Mouse (Mus musculus): ENCODE measurements around the gene Patz1. TPM values are rescaled to one million over a fixed set of nuclear protein-coding genes. Genes with fewer than 3 reads are reported as not detected.

Gene Patz1
- polyA plus RNA-seq, 1 experiment from 2014 or later, result 11.5 TPM

- no peaks in the 10 kb centered on the region for H3K9me3 ChIP-seq (replicated peaks)
- H3K36me3 ChIP-seq (replicated peaks), result peaks cover 72% of the 10 kb centered on the region
- no peak for ATAC-seq (ENCODE audit: insufficient read depth)
- peaks cover 33% of the 10 kb centered on the region for H3K4me1 ChIP-seq (replicated peaks)
- H3K4me3 ChIP-seq (replicated peaks), result no peak overlapping the region
- H3K4me2 ChIP-seq, result no peak overlapping the region
- H3K27ac ChIP-seq (replicated peaks), result no peak overlapping the region
- 67% methylated on average over 4 of the region's 4 CpGs for WGBS (ENCODE audit: insufficient replicate concordance)
- no peaks in the 10 kb centered on the region for H3K27me3 ChIP-seq
- H3K9ac ChIP-seq, result no peak overlapping the region
These were observed 21.2 kb downstream of the Patz1 start for GRCm38 (mm10) chr11:3309884-3310283.

DNA sequence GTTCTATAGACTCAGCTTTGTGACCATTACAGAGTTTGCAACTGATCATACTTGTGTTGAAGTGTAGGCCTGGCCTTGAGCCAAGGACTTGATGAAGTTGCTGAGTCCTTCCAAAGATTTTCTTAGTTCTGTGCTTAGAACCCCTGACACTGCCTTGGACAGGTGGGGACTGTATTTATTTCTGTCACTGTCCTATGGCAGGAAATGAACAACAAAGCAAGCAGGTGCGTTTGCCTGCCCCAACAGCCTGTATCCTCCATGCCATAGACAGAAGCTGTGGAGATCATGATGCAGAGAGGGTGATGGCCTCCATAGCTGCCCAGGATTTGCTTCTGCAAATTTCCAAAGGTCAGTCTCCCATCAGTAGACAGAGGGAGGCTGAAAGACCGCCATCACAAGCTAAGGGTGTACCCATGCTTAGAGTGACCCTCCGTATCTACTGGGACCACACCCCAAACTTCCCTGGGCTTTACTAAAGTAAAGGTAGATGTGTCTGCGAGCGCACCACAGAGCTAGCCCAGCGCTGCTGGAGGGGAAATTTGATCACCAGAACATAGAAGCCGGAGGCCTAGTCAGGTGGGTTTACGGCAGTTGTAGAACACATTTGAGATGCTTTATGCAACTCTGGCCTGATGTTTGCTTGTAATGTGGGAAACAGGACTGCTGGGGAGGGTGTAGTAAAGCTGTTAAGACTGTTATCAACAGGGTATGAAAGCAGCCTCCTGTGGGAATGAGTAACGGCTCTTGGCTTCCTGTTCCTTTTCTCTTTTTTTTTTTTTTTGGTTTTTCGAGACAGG lies 22.3 kb downstream of the Patz1 start:
- H3K9me3 ChIP-seq (replicated peaks), result no peaks in the 10 kb centered on the region
- H3K4me3 ChIP-seq (replicated peaks), result no peak overlapping the region
- H3K36me3 ChIP-seq (replicated peaks), result peaks cover 61% of the 10 kb centered on the region
- 28% methylated on average over 10 of the region's 10 CpGs for WGBS (ENCODE audit: insufficient replicate concordance)
- no peak overlapping the region for H3K4me2 ChIP-seq
- no peak overlapping the region for H3K27ac ChIP-seq (replicated peaks)
- no peak overlapping the region for H3K9ac ChIP-seq
- no peak for ATAC-seq (ENCODE audit: insufficient read depth)
- peaks cover 33% of the 10 kb centered on the region for H3K4me1 ChIP-seq (replicated peaks)
- no peaks in the 10 kb centered on the region for H3K27me3 ChIP-seq

GRCm38 (mm10) chr11:3311586-3312347 lies 23.1 kb downstream of the Patz1 start:
- Histone ChIP-seq H3K4me2 (no peak overlapping the region), H3K9ac (no peak overlapping the region), H3K4me1 (replicated peaks) (peaks cover 33% of the 10 kb centered on the region), H3K36me3 (replicated peaks) (peaks cover 53% of the 10 kb centered on the region), H3K9me3 (replicated peaks) (no peaks in the 10 kb centered on the region), H3K4me3 (replicated peaks) (no peak overlapping the region), H3K27me3 (no peaks in the 10 kb centered on the region), H3K27ac (replicated peaks) (no peak overlapping the region)
- WGBS (ENCODE audit: insufficient replicate concordance), result 51% methylated on average over 10 of the region's 10 CpGs
- no peak for ATAC-seq (ENCODE audit: insufficient read depth)

GRCm38 (mm10) chr11:3313294-3313693 lies 24.6 kb downstream of the Patz1 start:
- WGBS (ENCODE audit: insufficient replicate concordance), result 40% methylated on average over 1 of the region's 1 CpGs

DNA sequence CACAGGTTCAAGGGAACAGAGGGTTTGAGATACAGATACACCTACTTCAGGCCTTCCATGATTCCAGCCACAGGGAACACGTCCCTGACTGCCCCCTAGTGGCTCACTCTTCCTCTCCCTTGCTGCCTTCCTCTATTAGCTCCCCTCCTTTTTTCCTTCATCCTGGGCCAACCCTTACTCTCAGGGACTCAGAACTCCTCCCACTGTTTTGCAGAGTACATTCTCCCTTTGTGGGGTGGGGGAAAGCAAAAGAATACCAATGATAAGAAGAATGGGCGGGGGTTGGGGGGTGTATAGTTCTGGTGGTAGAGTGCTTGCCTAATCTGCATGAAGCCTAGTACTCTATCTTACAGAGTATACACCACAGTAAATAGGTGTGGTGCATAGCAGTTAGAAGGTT lies 25.5 kb downstream of the Patz1 start:
- Histone ChIP-seq H3K9me3 (replicated peaks) (no peaks in the 10 kb centered on the region), H3K27ac (replicated peaks) (no peak overlapping the region), H3K4me2 (no peak overlapping the region), H3K4me3 (replicated peaks) (no peak overlapping the region), H3K27me3 (no peaks in the 10 kb centered on the region), H3K9ac (no peak overlapping the region), H3K36me3 (replicated peaks) (peaks cover 29% of the 10 kb centered on the region), H3K4me1 (replicated peaks) (peaks cover 33% of the 10 kb centered on the region)
- WGBS (ENCODE audit: insufficient replicate concordance), result 16% methylated on average over 2 of the region's 2 CpGs
- peak; percentile 64 for ATAC-seq (ENCODE audit: insufficient read depth)

More at GRCm38 (mm10) chr11:3313294-3313693, 24.6 kb downstream of the Patz1 start:
- Histone ChIP-seq H3K9me3 (replicated peaks) (no peaks in the 10 kb centered on the region), H3K27ac (replicated peaks) (no peak overlapping the region), H3K4me3 (replicated peaks) (no peak overlapping the region), H3K27me3 (no peaks in the 10 kb centered on the region), H3K36me3 (replicated peaks) (peaks cover 38% of the 10 kb centered on the region), H3K4me1 (replicated peaks) (peaks cover 33% of the 10 kb centered on the region), H3K4me2 (no peak overlapping the region), H3K9ac (no peak overlapping the region)
- ATAC-seq (ENCODE audit: insufficient read depth), result no peak

DNA sequence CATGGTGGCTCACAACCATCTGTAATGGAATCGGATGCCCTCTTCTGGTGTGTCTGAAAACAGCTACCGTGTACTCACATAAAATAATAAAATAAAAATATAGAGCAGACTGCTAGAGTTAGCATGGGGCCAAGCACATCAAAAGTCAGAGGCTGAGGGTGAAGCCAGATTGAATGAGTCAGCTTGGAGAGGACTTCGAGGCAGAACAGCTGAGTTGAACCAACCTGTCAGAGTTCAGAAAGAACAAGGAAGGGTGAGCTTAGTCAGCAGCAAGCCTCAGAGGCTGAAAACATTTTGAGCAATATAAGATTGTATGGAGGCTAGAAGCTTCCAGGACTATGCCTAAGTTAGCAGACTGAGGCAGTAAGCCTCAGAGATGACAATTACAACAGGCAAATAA lies 29.6 kb downstream of the Patz1 start:
- H3K27ac ChIP-seq (replicated peaks), result no peak overlapping the region
- H3K27me3 ChIP-seq, result no peaks in the 10 kb centered on the region
- no peak overlapping the region for H3K4me3 ChIP-seq (replicated peaks)
- H3K36me3 ChIP-seq (replicated peaks), result no peaks in the 10 kb centered on the region
- H3K4me1 ChIP-seq (replicated peaks), result peaks cover 10% of the 10 kb centered on the region
- no peak overlapping the region for H3K4me2 ChIP-seq
- H3K9me3 ChIP-seq (replicated peaks), result no peaks in the 10 kb centered on the region
- H3K9ac ChIP-seq, result no peak overlapping the region
- WGBS (ENCODE audit: insufficient replicate concordance), result 67% methylated on average over 3 of the region's 3 CpGs
- no peak for ATAC-seq (ENCODE audit: insufficient read depth)

- H3K36me3 ChIP-seq (replicated peaks), result no peaks in the 10 kb centered on the region
- no peaks in the 10 kb centered on the region for H3K9me3 ChIP-seq (replicated peaks)
- WGBS (ENCODE audit: insufficient replicate concordance), result 59% methylated on average over 5 of the region's 5 CpGs
- no peak overlapping the region for H3K27ac ChIP-seq (replicated peaks)
- H3K4me1 ChIP-seq (replicated peaks), result peaks cover 29% of the 10 kb centered on the region
- no peak overlapping the region for H3K9ac ChIP-seq
- H3K4me3 ChIP-seq (replicated peaks), result no peak overlapping the region
- ATAC-seq (ENCODE audit: insufficient read depth), result no peak
- H3K4me2 ChIP-seq, result no peak overlapping the region
- peaks cover 31% of the 10 kb centered on the region for H3K27me3 ChIP-seq
These were observed 39.6 kb downstream of the Patz1 start for GRCm38 (mm10) chr11:3328271-3328670.

DNA sequence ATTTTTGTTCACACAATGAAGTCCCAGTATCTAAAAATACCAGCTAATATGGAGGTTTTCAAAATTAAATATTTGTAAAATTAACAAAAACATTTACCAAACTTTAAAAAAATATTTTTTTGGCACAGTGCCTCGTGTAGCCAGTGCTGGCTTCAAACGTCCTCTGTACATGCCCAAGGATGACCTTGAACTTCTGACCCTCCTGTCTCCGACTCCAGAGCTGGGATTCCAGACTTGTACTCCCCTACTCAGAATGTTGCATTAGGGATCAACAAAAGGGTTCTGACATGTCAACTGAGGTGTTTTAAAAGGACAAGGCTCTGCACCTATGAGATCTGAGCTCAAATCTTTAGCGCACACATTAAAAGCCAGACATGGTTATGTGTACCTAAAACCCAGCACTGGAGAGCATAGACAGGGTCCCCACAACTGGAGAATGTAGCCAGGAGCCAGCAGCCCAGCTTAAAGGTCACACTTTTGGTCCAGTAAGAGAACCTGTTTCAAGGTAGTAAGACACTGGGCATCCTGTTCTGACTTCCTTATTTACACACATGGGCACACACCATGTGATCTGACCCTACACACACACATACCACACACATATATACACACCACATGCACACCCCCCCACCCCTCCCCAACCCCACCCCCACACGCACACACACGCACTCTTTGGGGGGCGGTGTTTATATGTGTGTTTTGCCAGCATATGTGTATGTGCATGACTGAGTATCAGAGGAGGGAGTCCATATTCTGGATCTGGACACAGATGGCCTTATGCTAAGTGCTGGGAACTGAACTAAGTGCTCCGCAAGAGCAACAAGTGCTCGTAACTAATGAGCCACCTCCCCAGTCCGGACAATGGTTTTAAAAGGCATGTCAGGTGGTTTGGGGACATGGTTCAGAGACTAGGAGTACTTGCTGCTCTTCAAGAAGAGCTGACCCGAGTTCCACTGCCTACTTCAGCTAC lies 40.4 kb downstream of the Patz1 start:
- H3K4me2 ChIP-seq, result no peak overlapping the region
- no peak overlapping the region for H3K9ac ChIP-seq
- ATAC-seq (ENCODE audit: insufficient read depth), result no peak
- no peaks in the 10 kb centered on the region for H3K9me3 ChIP-seq (replicated peaks)
- H3K27ac ChIP-seq (replicated peaks), result no peak overlapping the region
- 68% methylated on average over 11 of the region's 11 CpGs for WGBS (ENCODE audit: insufficient replicate concordance)
- peaks cover 29% of the 10 kb centered on the region for H3K4me1 ChIP-seq (replicated peaks)
- peaks cover 36% of the 10 kb centered on the region for H3K27me3 ChIP-seq
- no peak overlapping the region for H3K4me3 ChIP-seq (replicated peaks)
- H3K36me3 ChIP-seq (replicated peaks), result no peaks in the 10 kb centered on the region

GRCm38 (mm10) chr11:3329891-3330451 lies 41.3 kb downstream of the Patz1 start, which contains the start of gene Pik3ip1:
Pik3ip1 (plus strand) TSS chr11:3330401.
- Histone ChIP-seq H3K4me1 (replicated peaks) (peaks cover 32% of the 10 kb centered on the region), H3K9ac (no peak within 1 kb of the TSS), H3K4me2 (peak within 1 kb of the TSS; percentile 78), H3K4me3 (replicated peaks) (peak within 1 kb of the TSS; percentile 49), H3K36me3 (replicated peaks) (no peaks in the 10 kb centered on the region), H3K9me3 (replicated peaks) (no peaks in the 10 kb centered on the region), H3K27ac (replicated peaks) (no peak within 1 kb of the TSS), H3K27me3 (peaks cover 42% of the 10 kb centered on the region)
- no peak for ATAC-seq (ENCODE audit: insufficient read depth)

DNA sequence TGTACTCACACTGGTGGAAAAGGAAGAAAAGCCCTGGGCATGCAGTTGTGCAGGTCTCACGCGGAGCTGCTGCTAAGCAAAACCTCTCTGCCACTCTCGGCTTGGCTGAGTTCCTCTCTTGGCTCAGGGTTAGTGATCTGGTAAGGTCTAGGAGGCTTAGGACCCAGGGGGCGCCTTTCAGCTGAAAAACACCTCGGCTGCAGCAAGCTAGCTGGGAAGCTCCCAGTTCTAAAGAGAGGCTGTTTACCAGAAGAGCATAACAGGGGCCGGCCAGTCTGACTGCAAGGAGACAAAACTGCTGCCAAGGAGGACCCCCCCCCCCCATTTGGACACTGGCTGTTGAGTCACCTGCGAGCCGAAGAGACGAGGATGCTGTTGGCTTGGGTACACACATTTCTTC lies 41.9 kb downstream of the Patz1 start:
- WGBS (ENCODE audit: insufficient replicate concordance), result under 1% methylated on average over 9 of the region's 9 CpGs
- Histone ChIP-seq H3K4me2 (peak overlapping the region; percentile 78), H3K27ac (replicated peaks) (no peak overlapping the region), H3K4me3 (replicated peaks) (peak overlapping the region; percentile 49), H3K27me3 (peaks cover 46% of the 10 kb centered on the region), H3K4me1 (replicated peaks) (peaks cover 38% of the 10 kb centered on the region), H3K9ac (no peak overlapping the region), H3K9me3 (replicated peaks) (no peaks in the 10 kb centered on the region), H3K36me3 (replicated peaks) (no peaks in the 10 kb centered on the region)
- no peak for ATAC-seq (ENCODE audit: insufficient read depth)
